Mouse (Mus musculus) T-helper 2 cell (primary cell): Measurements from ENCODE around the gene Acbd7.

ENCODE experiments used
- in situ Hi-C: fragments of 300-600 bp; cut with MboI, MseI; formaldehyde crosslinking; loops from one replicate; pipeline ENCODE4 v1.15.1; 2025; ENCODE audit warnings: high pct_unique_total_duplicates

Gene Acbd7

GRCm38 (mm10) chr2:3365127-3365526 is 29.2 kb downstream of the Acbd7 start:
- in situ Hi-C loops: no loop called here

- in situ Hi-C loops: no loop called here
These were observed 51.3 kb downstream of the Acbd7 start for GRCm38 (mm10) chr2:3387105-3387860.
